ENCODE assay signal across 19 mouse cellular contexts in the genomic region with DNA sequence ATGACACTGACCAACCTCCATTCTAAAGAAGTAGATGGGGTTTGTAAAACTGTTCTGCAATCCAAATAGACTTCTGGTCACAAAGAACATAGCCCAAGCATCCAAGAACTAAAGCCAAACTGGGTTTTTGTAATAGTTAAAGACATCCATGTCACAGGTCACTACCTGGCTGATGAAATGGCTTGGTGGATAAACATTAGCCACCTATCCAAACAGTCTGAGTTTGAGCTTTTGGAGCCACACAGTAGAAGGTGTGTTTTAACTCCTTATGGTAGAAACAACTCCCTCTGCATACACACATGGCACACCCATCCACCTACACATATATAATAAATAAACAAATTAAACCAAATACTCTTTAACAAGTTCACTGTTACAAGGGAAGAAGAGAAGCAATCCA.
"Had no signal": no experiment of that assay in that cellular context is flagged by ENCODE, and none has a peak within 500 bp of the region (broad histone marks: within the 10 kb centered on the region; RNA-seq: fewer than 3 reads in every experiment).

No protein-coding gene starts in this region.

- H3K27me3 ChIP-seq: kidney, embryonic 15.5 days; midbrain, embryonic 12.5 days; midbrain, embryonic 15.5 days; neural tube, embryonic 12.5 days; neural tube, embryonic 15.5 days had no signal

- H3K36me3 ChIP-seq: kidney, embryonic 15.5 days; midbrain, embryonic 12.5 days; midbrain, embryonic 15.5 days; neural tube, embryonic 12.5 days; neural tube, embryonic 15.5 days had no signal

- H3K27ac ChIP-seq: kidney, embryonic 15.5 days; layer of hippocampus, adult 2 months; liver, embryonic 14.5 days; macrophage; midbrain, embryonic 12.5 days; midbrain, embryonic 15.5 days; neural tube, embryonic 12.5 days; neural tube, embryonic 15.5 days had no signal

- H3K4me2 ChIP-seq: kidney, embryonic 15.5 days; lung, embryonic 14.5 days; midbrain, embryonic 12.5 days; midbrain, embryonic 15.5 days; neural tube, embryonic 12.5 days; neural tube, embryonic 15.5 days had no signal

- DNase-seq: kidney, adult 18-20 months; kidney, postnatal 14 days; layer of hippocampus, adult 9-11 months; lung, embryonic 14.5 days; right cerebral cortex, adult 18-20 months; right cerebral cortex, postnatal 14 days; right cerebral cortex, postnatal 4 days; thymus, postnatal 25 days had no signal

- H3K4me1 ChIP-seq: kidney, embryonic 15.5 days; midbrain, embryonic 12.5 days; midbrain, embryonic 15.5 days; neural tube, embryonic 12.5 days; neural tube, embryonic 15.5 days had no signal

- H3K4me3 ChIP-seq: kidney, embryonic 15.5 days; layer of hippocampus, adult 2 months; midbrain, embryonic 12.5 days; midbrain, embryonic 15.5 days; neural tube, embryonic 12.5 days; neural tube, embryonic 15.5 days had no signal

- ATAC-seq: inflammation-experienced regulatory T-cells, adult 6 months; intestine, embryonic 16.5 days; lung, postnatal 0 days; midbrain, embryonic 15.5 days had no signal

- H3K9ac ChIP-seq: kidney, embryonic 15.5 days; liver, embryonic 14.5 days; lung, embryonic 14.5 days; midbrain, embryonic 12.5 days; midbrain, embryonic 15.5 days; neural tube, embryonic 12.5 days; neural tube, embryonic 15.5 days had no signal

- H3K9me3 ChIP-seq: kidney, embryonic 15.5 days; midbrain, embryonic 12.5 days; midbrain, embryonic 15.5 days; neural tube, embryonic 12.5 days; neural tube, embryonic 15.5 days had no signal
